Mouse (Mus musculus) adrenal gland, postnatal 14 days (tissue): ENCODE measurements at regions not wholly inside any gene's neighbourhood (a gene's known extent, or its start where the extent isn't known, plus 50 kb on each side); places are given as distances from the start of the nearest gene placed in this dataset.

ENCODE experiments used
- DNase-seq: peaks from one replicate; pipeline ENCODE4 v3.0.0; 2021; ENCODE audit warnings: mixed read lengths

DNA sequence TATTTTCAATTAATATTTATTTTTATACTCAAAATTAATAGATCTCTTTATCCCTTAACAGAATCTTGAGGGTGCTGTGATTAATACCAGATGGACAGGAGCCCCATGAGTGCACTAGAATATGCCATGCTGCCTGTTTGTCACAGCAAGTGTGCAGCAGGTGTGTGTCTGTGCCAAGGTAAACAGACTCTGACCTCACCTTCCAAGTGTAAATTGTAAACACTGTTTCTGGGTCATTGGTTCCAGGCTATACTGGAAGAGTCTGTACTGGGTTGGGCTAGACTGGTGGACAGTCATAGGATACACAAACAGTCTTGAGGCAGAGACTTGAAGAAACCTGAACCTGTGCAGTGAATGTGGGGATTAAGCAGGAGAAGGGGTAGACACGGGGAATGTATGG lies 422.2 kb downstream of the Gm21833 start:
- DNase-seq = no peak

- no peak for DNase-seq
Observed at GRCm38 (mm10) chr16:83254183-83254582, 426.0 kb downstream of the Gm21833 start.

DNA sequence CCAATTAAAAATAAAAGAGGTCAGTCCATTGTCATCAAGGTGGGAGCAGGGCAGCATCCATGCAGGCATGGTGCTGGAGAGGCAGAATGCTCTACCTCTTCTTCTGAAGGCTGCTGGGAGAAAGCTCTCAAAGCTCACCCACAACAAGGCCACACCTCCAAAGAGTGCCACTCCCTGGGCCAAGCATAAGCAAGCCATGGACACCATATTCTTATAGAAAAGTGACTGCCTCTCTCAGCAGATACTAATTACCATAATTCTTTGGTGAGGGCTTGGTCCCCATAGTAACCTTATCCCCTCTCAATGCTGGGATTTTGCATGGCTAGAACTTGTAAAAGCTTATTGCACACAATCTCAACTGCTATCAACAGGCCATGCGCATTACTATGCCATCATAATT lies 443.7 kb downstream of the Gm21833 start:
- no peak for DNase-seq

DNA sequence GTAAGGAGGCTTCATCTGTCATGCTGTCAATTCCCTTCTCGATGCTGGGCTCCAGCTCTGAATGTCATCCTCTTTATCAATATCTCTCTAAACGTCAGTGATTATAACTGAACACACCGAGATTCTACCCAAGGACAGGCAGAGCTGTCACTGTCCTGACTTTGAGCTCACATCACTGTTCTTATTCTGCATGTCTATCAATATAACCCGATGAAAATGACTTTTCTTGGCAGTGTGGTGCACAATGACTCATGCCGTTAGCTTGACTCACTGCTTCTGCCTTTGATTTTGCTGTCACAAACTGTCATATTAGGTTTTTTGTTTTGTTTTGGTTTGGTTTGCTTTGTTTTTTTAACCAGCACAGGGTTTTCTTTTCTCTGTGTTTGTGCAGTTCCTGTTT lies 488.1 kb downstream of the Gm21833 start:
- DNase-seq = no peak

DNA sequence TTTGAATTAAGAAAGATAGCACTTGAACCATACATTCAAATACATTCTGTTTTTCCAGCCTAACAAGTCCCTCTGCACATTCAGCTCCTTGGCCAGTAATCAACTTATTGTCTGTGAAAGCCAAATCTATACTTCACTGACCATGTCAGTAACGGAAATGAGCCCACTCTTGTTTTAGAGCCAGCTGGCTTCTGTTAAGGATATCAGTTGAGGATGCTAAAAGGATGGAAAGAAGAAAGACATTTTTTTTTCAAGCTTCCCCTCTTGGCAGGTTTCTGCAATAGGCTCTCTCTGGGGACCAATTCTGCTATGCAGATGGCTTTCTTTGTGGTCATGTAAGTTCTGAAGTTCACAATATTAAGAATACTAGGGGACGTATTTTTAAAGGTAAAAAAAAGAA lies 498.6 kb downstream of the Gm21833 start:
- no peak for DNase-seq

DNA sequence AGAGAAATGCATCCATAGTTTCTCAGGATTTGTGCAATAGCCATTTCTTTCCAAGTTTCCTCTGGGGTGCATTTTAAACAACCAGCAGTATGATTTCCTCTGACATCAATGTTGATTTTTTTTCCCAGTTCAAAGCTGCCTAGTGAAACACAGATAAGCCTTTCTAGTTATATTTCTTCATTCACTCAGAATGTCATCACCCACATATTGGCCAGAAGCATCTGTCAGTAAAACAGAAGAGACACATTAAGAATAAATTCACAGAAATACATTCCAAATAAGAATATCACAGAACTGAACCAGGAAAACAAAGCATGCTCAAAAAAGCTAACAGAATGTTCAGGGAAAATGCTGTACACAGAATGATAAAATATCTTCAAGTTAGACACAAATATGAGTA lies 522.9 kb downstream of the Gm21833 start:
- DNase-seq = no peak

DNA sequence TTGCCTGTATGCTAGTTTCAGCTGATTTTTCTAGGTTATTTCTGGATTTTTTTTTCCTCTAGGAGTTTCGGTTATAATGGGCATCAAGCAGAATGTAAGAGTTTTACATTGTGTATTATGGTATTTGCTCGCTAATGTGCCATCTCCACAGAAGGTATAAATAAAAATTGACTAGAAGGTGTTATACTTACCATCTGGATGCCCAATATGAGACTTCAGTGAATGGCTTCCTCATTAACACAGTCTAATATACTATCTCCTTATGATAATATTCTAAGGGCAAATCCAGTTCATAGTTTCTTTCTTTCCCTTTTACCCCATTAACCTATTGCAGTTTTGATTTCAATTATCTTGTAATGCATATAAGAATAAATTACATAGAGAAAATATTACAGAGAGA lies 566.4 kb downstream of the Gm21833 start:
- DNase-seq = no peak

DNA sequence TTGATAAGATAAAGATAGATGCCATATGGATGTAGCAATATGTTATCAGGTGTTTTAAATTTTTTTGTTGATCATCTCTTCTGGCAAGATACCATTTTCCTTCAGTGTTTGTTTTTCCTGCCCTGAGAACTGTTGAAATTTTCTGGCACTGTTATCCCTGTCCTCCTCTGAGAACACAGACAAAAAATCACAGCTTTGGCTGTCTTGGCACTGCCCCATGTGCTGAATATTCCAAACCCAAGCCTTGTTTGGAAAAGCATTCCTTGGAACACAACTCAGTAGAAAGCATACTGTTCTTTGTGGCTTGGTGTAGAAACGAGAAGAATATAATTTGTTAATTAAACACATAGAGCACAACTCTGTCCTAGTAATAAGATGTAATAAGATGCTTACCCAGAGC lies 592.5 kb downstream of the Gm21833 start:
- peak; percentile 21 for DNase-seq

DNA sequence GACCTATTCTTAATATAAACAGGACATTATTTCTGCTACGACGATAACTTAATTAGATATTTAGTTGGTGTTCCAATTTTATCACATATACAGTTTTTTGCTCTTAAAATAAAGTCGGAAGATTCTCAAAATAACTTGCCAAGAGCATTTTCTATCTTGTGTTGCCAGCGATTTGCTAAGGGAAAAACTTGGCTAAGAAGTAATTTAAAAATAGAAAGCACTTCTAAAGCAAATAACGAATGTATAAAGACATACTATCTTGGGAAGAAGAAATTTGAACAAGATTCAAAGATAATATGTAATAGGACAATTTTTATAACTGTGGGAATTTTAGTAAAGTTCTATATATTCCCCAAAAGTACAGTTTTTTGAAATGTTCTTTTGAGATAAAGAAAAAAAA lies 594.9 kb downstream of the Gm21833 start:
- no peak for DNase-seq
